Mouse (Mus musculus) heart, embryonic 14.5 days (tissue): Measurements from ENCODE around the gene Stx4a. TPM values are rescaled to one million over a fixed set of nuclear protein-coding genes. Genes with fewer than 3 reads are reported as not detected.

Experiments
- ATAC-seq: fragments of 200-750 bp; cut with Nextera tagmentation; 2 replicates; pipeline ENCODE4 v1.8.0; 2017; ENCODE audit warnings: low read depth, moderate TSS enrichment; ENCODE audit not compliant: insufficient number of reproducible peaks, insufficient read depth, low FRiP score
- H3K27ac ChIP-seq, 2 experiments: fragments of 200-500 bp in 1 of 2; fragments of 300-500 bp in 1 of 2; sonication (generic) in 1 of 2; replicated peaks in 1 of 2; 2 replicates each; pipeline ENCODE4 v1.5.1; 2012 to 2014; ENCODE audit warnings: low read depth in 2 of 2, low read length in 2 of 2, control low read depth in 1 of 2, mild to moderate bottlenecking in 1 of 2, mixed read lengths in 1 of 2; ENCODE audit not compliant: control insufficient read depth in 1 of 2, insufficient read depth in 1 of 2
- H3K27me3 ChIP-seq: fragments of 300-500 bp; sonication (generic); 2 replicates; pipeline ENCODE4 v1.6.1; 2014; ENCODE audit warnings: mild to moderate bottlenecking, low read length, control low read depth; ENCODE audit not compliant: control insufficient read depth, insufficient read depth
- H3K36me3 ChIP-seq: fragments of 300-500 bp; sonication (generic); 2 replicates; pipeline ENCODE4 v1.6.1; 2014; ENCODE audit warnings: mild to moderate bottlenecking, control low read depth, low read length, mixed read lengths; ENCODE audit not compliant: control insufficient read depth, insufficient read depth
- H3K4me1 ChIP-seq, 2 experiments: fragments of 200-500 bp in 1 of 2; fragments of 300-500 bp in 1 of 2; sonication (generic) in 1 of 2; 2 replicates each; pipeline ENCODE4 v1.6.1; 2012 to 2014; ENCODE audit warnings: low read length in 2 of 2, control low read depth in 1 of 2, mixed read lengths in 1 of 2; ENCODE audit not compliant: control insufficient read depth in 2 of 2, insufficient read depth in 2 of 2
- H3K4me2 ChIP-seq: fragments of 300-500 bp; sonication (generic); 2 replicates; pipeline ENCODE4 v1.6.1; 2014; ENCODE audit warnings: mild to moderate bottlenecking, low read length
- H3K4me3 ChIP-seq, 2 experiments: fragments of 200-500 bp in 1 of 2; fragments of 300-500 bp in 1 of 2; sonication (generic) in 1 of 2; 2 replicates each; pipeline ENCODE4 v1.5.1; 2012 to 2014; ENCODE audit warnings: low read length in 2 of 2, mild to moderate bottlenecking in 2 of 2, control low read depth in 1 of 2, low read depth in 1 of 2, moderate library complexity in 1 of 2; ENCODE audit not compliant: control insufficient read depth in 1 of 2, insufficient read depth in 1 of 2
- H3K9ac ChIP-seq: fragments of 300-500 bp; sonication (generic); 2 replicates; pipeline ENCODE4 v1.6.1; 2014; ENCODE audit warnings: mild to moderate bottlenecking, low read length
- H3K9me3 ChIP-seq: fragments of 300-500 bp; sonication (generic); 2 replicates; pipeline ENCODE4 v1.6.1; 2016; ENCODE audit warnings: low read length, control low read depth; ENCODE audit not compliant: control insufficient read depth
- WGBS: fragments of 180-500 bp; shearing (Covaris S2); extraction: QIAGEN DNeasy Blood & Tissue Kit; methylation state at CpG from one replicate; pipeline ENCODE4 v1.1.7; 2014; 5-methylcytosine and 5-hydroxymethylcytosine counted together
- polyA plus RNA-seq: library from polyadenylated mRNA; unstranded; fragments of >200 nt; fragmentation: Nextera tagmentation; extraction: Ambion mirVana; gene quantifications from 2 replicates; pipeline ENCODE4 v1.2.1, GENCODE M21; 2014

Gene Stx4a
- polyA plus RNA-seq, 1 experiment from 2014 or later = 28.8 TPM

GRCm38 (mm10) chr7:127885951-127886350, 61.9 kb downstream of the Stx4a start:
- Histone ChIP-seq H3K9me3 (no peaks in the 10 kb centered on the region), H3K4me3 (no peak overlapping the region), H3K27me3 (no peaks in the 10 kb centered on the region), H3K27ac (no peak overlapping the region), H3K9ac (no peak overlapping the region), H3K4me2 (no peak overlapping the region), H3K4me1 (peaks cover 5 to 15% of the 10 kb centered on the region in 2 experiments; a peak in 2 of 4 replicates), H3K36me3 (peaks cover 96% of the 10 kb centered on the region)
- ATAC-seq = no peak
- 64% methylated on average over 6 of the region's 6 CpGs for WGBS

GRCm38 (mm10) chr7:127886551-127886950, 62.5 kb downstream of the Stx4a start:
- peaks cover 93% of the 10 kb centered on the region for H3K36me3 ChIP-seq
- WGBS = 86% methylated on average over 6 of the region's 6 CpGs
- H3K9ac ChIP-seq = no peak overlapping the region
- H3K4me1 ChIP-seq = peaks cover 5 to 15% of the 10 kb centered on the region in 2 experiments; a peak in 2 of 4 replicates
- ATAC-seq = no peak
- no peak overlapping the region for H3K4me2 ChIP-seq
- no peak overlapping the region for H3K27ac ChIP-seq
- no peak overlapping the region for H3K4me3 ChIP-seq
- H3K27me3 ChIP-seq = no peaks in the 10 kb centered on the region
- H3K9me3 ChIP-seq = no peaks in the 10 kb centered on the region

GRCm38 (mm10) chr7:127887191-127887590, 63.1 kb downstream of the Stx4a start:
- no peaks in the 10 kb centered on the region for H3K9me3 ChIP-seq
- H3K4me1 ChIP-seq = peaks cover 5 to 15% of the 10 kb centered on the region in 2 experiments; a peak in 2 of 4 replicates
- no peak overlapping the region for H3K9ac ChIP-seq
- no peaks in the 10 kb centered on the region for H3K27me3 ChIP-seq
- H3K4me2 ChIP-seq = no peak overlapping the region
- H3K36me3 ChIP-seq = peaks cover 90% of the 10 kb centered on the region
- ATAC-seq = no peak
- WGBS = 72% methylated on average over 8 of the region's 8 CpGs
- H3K4me3 ChIP-seq = no peak overlapping the region
- no peak overlapping the region for H3K27ac ChIP-seq

GRCm38 (mm10) chr7:127887781-127888180, 63.7 kb downstream of the Stx4a start:
- ATAC-seq = no peak
- peaks cover 5 to 15% of the 10 kb centered on the region in 2 experiments; a peak in 2 of 4 replicates for H3K4me1 ChIP-seq
- H3K4me2 ChIP-seq = no peak overlapping the region
- 82% methylated on average over 3 of the region's 3 CpGs for whole genome bisulfite sequencing
- no peak overlapping the region for H3K4me3 ChIP-seq
- no peaks in the 10 kb centered on the region for H3K27me3 ChIP-seq
- H3K36me3 ChIP-seq = peaks cover 90% of the 10 kb centered on the region
- no peaks in the 10 kb centered on the region for H3K9me3 ChIP-seq
- H3K27ac ChIP-seq = no peak overlapping the region
- no peak overlapping the region for H3K9ac ChIP-seq

- no peak overlapping the region for H3K4me3 ChIP-seq
- 67% methylated on average over 3 of the region's 3 CpGs for WGBS
- ATAC-seq = no peak
- H3K27ac ChIP-seq = no peak overlapping the region
- H3K4me2 ChIP-seq = no peak overlapping the region
- H3K4me1 ChIP-seq = peaks cover 4 to 8% of the 10 kb centered on the region in 2 experiments; a peak in 2 of 4 replicates
- H3K27me3 ChIP-seq = no peaks in the 10 kb centered on the region
- no peaks in the 10 kb centered on the region for H3K9me3 ChIP-seq
- H3K36me3 ChIP-seq = peaks cover 90% of the 10 kb centered on the region
- no peak overlapping the region for H3K9ac ChIP-seq
These were observed 64.7 kb downstream of the Stx4a start for GRCm38 (mm10) chr7:127888821-127889220.

- no peak within 1 kb of the TSS for H3K4me3 ChIP-seq
- no peak for ATAC-seq
- WGBS = 32% methylated on average over 4 of the region's 4 CpGs
- H3K4me2 ChIP-seq = no peak within 1 kb of the TSS
- H3K27ac ChIP-seq = no peak within 1 kb of the TSS
- H3K9ac ChIP-seq = no peak within 1 kb of the TSS
- peaks cover 7 to 8% of the 10 kb centered on the region in 2 experiments for H3K4me1 ChIP-seq
- peaks cover 71% of the 10 kb centered on the region for H3K36me3 ChIP-seq
- H3K27me3 ChIP-seq = no peaks in the 10 kb centered on the region
- no peaks in the 10 kb centered on the region for H3K9me3 ChIP-seq
These were observed 66.7 kb downstream of the Stx4a start, which contains the start of gene Prss53 for GRCm38 (mm10) chr7:127890798-127891197. Gene Prss53 (minus strand): TSS chr7:127890970.

GRCm38 (mm10) chr7:127894480-127894879, 70.4 kb downstream of the Stx4a start:
- WGBS = 68% methylated on average over 5 of the region's 5 CpGs
- Histone ChIP-seq H3K27me3 (no peaks in the 10 kb centered on the region), H3K9me3 (no peaks in the 10 kb centered on the region)

GRCm38 (mm10) chr7:127895442-127895841, 71.3 kb downstream of the Stx4a start, which contains the start of the genes Gm21974 and Vkorc1:
Gene Gm21974 (minus strand): TSS chr7:127895454.
Gene Vkorc1 (minus strand): TSS chr7:127895617.
- peak within 1 kb of the TSS; percentile 87 for H3K4me2 ChIP-seq
- H3K9me3 ChIP-seq = no peaks in the 10 kb centered on the region
- peak within 1 kb of the TSS; percentile 79 for H3K9ac ChIP-seq
- no peaks in the 10 kb centered on the region for H3K27me3 ChIP-seq
- peak within 1 kb of the TSS; percentile 42 to 72 for H3K27ac ChIP-seq
- H3K36me3 ChIP-seq = peaks cover 26% of the 10 kb centered on the region
- under 1% methylated on average over 26 of the region's 26 CpGs for WGBS
- peaks cover 6 to 7% of the 10 kb centered on the region in 2 experiments; a peak in 3 of 4 replicates for H3K4me1 ChIP-seq
- H3K4me3 ChIP-seq = peak within 1 kb of the TSS; percentile 67
- ATAC-seq = peak; percentile 99

More at GRCm38 (mm10) chr7:127894480-127894879, 70.4 kb downstream of the Stx4a start:
- H3K9ac ChIP-seq = peak overlapping the region; percentile 79
- H3K4me2 ChIP-seq = peak overlapping the region; percentile 87
- H3K36me3 ChIP-seq = peaks cover 34% of the 10 kb centered on the region
- no peak for ATAC-seq
- peak overlapping the region; percentile 67 for H3K4me3 ChIP-seq
- H3K27ac ChIP-seq = no peak overlapping the region; a peak in 1 of 4 replicates
- peaks cover 6 to 7% of the 10 kb centered on the region in 2 experiments; a peak in 3 of 4 replicates for H3K4me1 ChIP-seq
